Mouse (Mus musculus): ENCODE results near the gene Celf6.

DNA sequence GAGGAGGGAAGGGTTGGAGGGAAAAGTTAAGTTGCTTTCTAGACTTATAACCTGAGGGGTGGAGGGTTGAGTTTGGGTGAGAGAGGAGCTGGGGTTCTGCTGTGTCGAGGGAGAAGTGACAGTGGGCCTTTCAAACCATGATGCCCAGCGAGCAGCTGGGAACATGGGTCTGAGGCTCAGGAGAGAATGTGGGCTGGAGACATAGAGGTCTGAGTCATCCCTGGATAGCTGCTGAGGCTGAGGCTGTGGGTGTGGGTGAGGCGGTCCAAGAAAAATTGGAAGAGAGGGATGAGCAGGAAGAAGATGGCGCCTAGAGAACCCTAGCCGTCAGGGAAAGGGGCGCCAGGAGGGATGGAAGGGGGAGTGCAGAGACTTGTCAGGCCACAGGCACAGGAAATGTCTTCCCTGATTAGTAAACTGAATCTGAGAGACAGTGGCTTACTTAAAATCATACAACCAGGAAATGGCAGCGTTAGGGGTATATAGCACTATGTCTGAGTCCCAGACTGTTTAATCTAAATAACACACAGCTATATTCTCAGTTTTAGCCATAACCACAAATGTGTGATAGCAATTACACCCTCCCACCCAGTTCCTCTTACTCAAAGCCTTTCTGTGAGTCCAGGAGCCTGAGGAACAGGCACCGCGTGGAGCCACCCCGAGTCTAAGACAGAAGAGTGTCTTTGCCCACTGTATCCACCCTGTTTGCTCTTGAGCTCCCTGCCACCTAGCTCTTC lies 12.2 kb downstream of the Celf6 start:
- TF ChIP-seq HCFC1 (IDR thresholded peaks at IDR 0.05; ENCODE audit: low read depth, low read length) (no peak), CTCF (conservative IDR thresholded peaks at IDR 0.05 in 1 of 2, IDR thresholded peaks at IDR 0.05 in 1 of 2; ENCODE audit: low read depth in 2 of 2, low read length in 2 of 2) (no peak), POLR2A (IDR thresholded peaks at IDR 0.05; ENCODE audit: low read depth, low read length) (no peak), RCOR1 (conservative IDR thresholded peaks at IDR 0.05; ENCODE audit: low read depth, low read length) (no peak)

All from CH12.LX (cell line).